Mouse (Mus musculus) stomach, postnatal 0 days (tissue): Measurements from ENCODE around the gene Krtap4-16.

Experiments used
- CTCF ChIP-seq: IDR thresholded peaks from 2 replicates; pipeline ENCODE4 v1.5.1; 2016; ENCODE audit warnings: antibody characterized with exemption, low read depth, mild to moderate bottlenecking, moderate library complexity
- EP300 ChIP-seq: optimal IDR thresholded peaks from 2 replicates; pipeline ENCODE3; 2016; ENCODE audit warnings: antibody characterized with exemption

DNA sequence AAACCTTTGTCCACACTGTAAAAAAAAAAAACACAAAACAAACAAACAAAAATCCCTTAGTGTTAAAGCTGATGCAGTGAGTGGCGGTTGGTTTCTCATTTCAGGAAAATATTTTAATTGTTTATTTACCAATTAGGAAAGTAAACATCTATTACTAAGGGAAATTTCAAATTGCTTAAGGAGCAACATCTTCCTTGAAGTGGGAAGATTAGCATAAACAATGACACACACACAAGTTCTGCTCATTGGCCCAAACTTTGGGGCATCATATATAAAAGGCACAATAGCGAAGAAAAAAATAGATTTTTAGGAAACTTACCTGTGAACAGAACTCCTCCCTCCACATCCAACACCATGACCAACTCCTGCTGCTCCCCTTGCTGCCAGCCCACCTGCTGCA, 6.2 kb upstream of the Krtap4-16 start, which contains the start of gene Gm11568:
- TF ChIP-seq CTCF: no peak
- no peak for TF ChIP-seq EP300
